Mouse (Mus musculus): ENCODE measurements around the gene Rab36. TPM values are rescaled to one million over a fixed set of nuclear protein-coding genes. Genes with fewer than 3 reads are reported as not detected.
A peak's percentile ranks its signal among the peaks of the same experiment; 100 is the strongest.

The Rab36 gene
- 14.4 and 15.7 TPM in 2 replicates for polyA plus RNA-seq (2015; fragmentation: Nextera tagmentation; extraction: Ambion mirVana)

DNA sequence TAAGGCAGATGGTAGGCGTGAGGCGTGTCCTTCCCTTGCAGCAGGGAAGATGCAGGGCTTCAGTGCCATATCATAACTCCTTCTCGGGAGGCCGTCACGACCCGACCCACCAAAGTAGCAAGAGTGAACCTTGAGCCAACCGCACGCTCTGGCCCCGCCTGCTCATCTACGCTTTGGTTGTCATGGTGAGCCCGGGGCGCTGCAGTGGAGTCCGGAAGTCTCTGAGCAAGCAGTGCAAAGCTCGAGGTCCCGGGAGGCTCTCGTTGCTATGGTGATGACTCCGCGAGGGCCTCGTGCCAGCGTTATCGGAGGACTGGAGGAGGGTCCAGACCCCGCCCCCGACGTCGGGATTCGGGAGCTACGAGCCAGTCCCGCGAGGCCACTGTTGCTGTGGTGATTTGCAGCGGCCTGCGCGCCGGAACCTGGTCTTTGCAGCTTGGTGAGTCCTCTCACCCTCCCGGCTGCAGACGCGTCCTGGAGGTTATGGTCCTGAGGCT, at the start of gene Rab36:
Gene Rab36 (plus strand): TSS at position 176 of the 497 bp plus-strand sequence.
- WGBS, result under 1% methylated on average over 36 of the region's 36 CpGs
- peak; percentile 92 for ATAC-seq (ENCODE audit: low FRiP score)
- peak within 1 kb of the TSS; percentile 77 for H3K4me2 ChIP-seq

DNA sequence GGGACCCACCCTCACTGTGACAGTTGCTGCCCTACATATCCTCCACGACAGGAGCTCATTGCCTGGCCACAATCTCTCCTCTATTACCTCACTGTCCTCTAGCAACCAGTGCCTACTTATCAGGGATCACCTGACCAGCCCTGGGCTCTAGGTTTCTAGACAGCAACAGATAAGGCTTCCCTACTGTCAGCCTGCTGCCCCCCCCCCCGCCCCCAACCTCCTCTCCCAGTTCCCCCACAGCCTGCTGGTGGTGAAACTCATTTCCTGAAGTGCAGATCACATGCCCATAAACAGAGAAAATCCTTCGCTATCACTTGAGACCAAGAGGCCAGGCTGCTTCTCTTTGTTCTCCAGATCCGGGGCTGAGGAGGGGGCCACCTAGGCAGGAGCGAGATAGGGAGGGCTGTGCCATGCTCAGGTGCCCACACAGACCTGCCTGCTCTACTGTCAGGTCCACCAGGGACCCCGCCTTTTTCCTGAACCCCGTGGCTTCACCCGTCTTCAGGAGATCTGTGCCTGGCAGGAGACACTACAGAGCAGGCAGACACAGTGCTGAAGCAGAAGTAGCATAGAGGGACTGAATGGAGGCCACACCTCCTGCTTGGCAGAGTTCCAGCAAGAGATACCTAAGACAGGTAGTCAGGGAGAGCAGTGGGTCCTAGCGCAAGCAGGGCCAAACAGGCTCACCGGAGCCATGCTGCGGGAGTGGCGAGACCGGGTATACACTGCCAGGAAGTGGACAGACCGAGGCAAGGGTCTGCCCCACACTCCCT, 49.0 kb upstream of the Rab36 start:
- H3K27me3 ChIP-seq, result 0 out of 2 replicates have a peak, but pooled peaks cover 2% of the 10 kb centered on the region
- H3K4me1 ChIP-seq (replicated peaks), result peaks cover 20% of the 10 kb centered on the region
- no peak for ATAC-seq (ENCODE audit: low FRiP score)
- no peak overlapping the region for H3K27ac ChIP-seq
- H3K36me3 ChIP-seq, result peaks cover 39% of the 10 kb centered on the region
- no peak overlapping the region for H3K4me2 ChIP-seq
- H3K9me3 ChIP-seq, result no peaks in the 10 kb centered on the region
- no peak overlapping the region for H3K4me3 ChIP-seq
- no peak overlapping the region for H3K9ac ChIP-seq
- WGBS, result 88% methylated on average over 14 of the region's 14 CpGs

More for the DNA sequence above, at the start of gene Rab36:
- Histone ChIP-seq H3K4me1 (replicated peaks) (peaks cover 50% of the 10 kb centered on the region), H3K36me3 (no peaks in the 10 kb centered on the region), H3K9me3 (no peaks in the 10 kb centered on the region), H3K4me3 (peak within 1 kb of the TSS; percentile 47), H3K27ac (peak within 1 kb of the TSS; percentile 92), H3K27me3 (no peaks in the 10 kb centered on the region), H3K9ac (peak within 1 kb of the TSS; percentile 71)

DNA sequence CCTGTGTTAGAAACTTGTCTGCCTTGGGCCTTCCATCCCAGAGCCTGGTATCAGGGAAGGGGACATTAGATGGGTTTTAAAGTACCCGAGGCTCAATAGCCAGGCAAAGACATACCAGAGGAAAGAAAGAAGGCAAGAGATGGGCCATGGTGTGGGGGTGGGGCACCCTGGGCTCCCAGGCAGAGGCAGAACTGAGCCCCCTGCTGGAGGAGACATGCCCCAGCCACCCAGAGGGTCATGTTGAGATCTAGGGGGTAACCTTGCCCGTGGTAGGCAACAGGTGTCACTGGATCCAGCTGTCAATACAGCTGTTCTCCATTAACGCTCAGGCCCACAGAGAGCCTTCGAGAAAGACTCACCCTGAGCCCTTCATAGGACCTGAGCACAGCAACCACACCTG, 47.0 kb upstream of the Rab36 start:
- no peak for ATAC-seq (ENCODE audit: low FRiP score)
- Histone ChIP-seq H3K4me1 (replicated peaks) (peaks cover 33% of the 10 kb centered on the region), H3K4me3 (no peak overlapping the region), H3K9me3 (no peaks in the 10 kb centered on the region), H3K4me2 (no peak overlapping the region), H3K36me3 (peaks cover 33% of the 10 kb centered on the region), H3K27ac (no peak overlapping the region), H3K9ac (no peak overlapping the region), H3K27me3 (0 out of 2 replicates have a peak, but pooled peaks cover 2% of the 10 kb centered on the region)
- 78% methylated on average over 4 of the region's 4 CpGs for WGBS

DNA sequence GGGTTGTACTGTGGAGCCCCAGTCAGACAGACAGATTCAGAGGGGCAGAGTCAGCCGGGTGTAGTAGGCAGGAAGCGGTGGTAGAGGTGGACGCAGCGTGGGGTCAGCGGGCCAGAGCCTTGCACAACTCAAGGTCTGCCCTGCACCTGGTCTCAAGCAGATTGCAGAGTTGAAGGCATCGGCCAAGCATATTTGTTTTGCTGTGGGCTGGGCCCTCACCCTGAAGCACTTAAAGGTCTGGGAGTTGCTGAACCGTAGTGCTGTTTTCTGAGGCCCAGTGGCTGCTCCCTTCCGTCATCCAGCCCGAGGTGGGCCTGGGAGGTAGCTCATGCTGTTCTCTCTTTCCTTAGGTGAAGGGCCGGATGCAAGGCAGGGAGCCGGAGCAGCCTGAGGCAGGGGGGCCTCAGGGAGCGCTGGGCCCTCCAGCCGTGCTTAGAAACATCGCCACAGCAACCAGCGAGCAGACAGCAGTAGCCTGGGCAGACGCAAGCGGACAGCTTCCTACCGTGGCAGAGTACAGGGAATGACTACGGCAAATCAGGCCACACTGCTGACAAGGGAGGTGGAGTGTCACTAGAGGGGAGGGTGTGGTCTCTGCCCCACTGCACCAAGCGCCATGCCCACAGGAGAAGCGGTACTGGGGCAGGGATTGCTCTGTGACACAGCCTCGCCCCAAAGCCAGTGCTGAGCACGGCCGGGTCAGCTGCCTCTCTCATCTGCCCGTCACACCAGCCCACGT, 46.1 kb upstream of the Rab36 start:
- 38% methylated on average over 26 of the region's 26 CpGs for whole genome bisulfite sequencing
- H3K9ac ChIP-seq, result peak overlapping the region; percentile 35; the same call in 1 of the 2 replicates
- H3K4me3 ChIP-seq, result no peak overlapping the region
- H3K9me3 ChIP-seq, result no peaks in the 10 kb centered on the region
- no peak overlapping the region for H3K4me2 ChIP-seq
- no peak for ATAC-seq (ENCODE audit: low FRiP score)
- 0 out of 2 replicates have a peak, but pooled peaks cover 2% of the 10 kb centered on the region for H3K27me3 ChIP-seq
- H3K36me3 ChIP-seq, result peaks cover 32% of the 10 kb centered on the region
- no peak overlapping the region; the same call in 1 of the 2 replicates for H3K27ac ChIP-seq
- peaks cover 42% of the 10 kb centered on the region for H3K4me1 ChIP-seq (replicated peaks)

DNA sequence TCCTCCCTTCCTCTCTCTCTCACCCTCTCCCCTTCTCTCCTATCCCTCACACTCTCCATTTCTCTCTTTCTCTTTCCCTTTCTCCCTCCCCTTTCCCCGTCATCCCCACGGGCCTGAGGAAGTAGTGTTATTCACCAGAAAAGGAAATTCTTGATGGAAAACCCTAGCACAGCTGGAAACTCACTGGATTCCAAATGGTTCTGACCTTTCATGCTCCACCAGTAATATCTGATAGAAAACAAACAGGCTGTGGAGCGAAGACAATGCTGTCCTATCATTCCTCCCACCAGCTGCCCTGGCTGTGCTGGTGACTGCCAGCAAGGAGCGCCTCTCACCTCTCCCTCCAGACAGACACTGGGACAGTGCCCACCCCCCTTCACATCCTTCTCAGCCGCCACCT, 42.0 kb upstream of the Rab36 start:
- 7% methylated on average over 5 of the region's 5 CpGs for WGBS
- peak overlapping the region; percentile 10; the same call in 1 of the 2 replicates for H3K9ac ChIP-seq
- H3K27ac ChIP-seq, result peak overlapping the region; percentile 79
- H3K9me3 ChIP-seq, result no peaks in the 10 kb centered on the region
- ATAC-seq (ENCODE audit: low FRiP score), result peak; percentile 37
- H3K4me1 ChIP-seq (replicated peaks), result peaks cover 58% of the 10 kb centered on the region
- no peak overlapping the region for H3K4me3 ChIP-seq
- peak overlapping the region; percentile 49 for H3K4me2 ChIP-seq
- peaks cover 29% of the 10 kb centered on the region for H3K36me3 ChIP-seq
- 0 out of 2 replicates have a peak, but pooled peaks cover 2% of the 10 kb centered on the region for H3K27me3 ChIP-seq

DNA sequence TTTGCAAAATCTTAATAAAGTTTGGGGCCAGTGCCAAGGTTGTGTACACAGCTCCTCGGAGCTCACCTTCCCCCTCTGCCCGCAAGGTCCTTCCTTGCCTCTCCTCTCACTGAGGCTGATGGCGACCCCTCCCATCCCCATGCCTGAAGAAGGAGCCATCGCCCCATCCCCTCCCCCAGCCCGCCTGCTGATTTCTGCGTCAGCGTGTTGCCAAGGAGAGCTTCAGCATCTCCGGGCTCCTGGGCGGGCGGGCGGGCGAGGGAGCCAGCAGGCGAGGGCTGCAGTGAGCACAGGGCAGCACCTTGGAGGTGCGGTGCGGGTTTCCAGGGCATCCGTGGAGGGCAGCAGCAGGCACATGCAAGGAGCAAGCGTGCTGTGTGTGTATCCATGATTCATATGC, 41.5 kb upstream of the Rab36 start:
- Histone ChIP-seq H3K27me3 (0 out of 2 replicates have a peak, but pooled peaks cover 2% of the 10 kb centered on the region), H3K36me3 (peaks cover 29% of the 10 kb centered on the region), H3K4me2 (peak overlapping the region; percentile 49), H3K9ac (peak overlapping the region; percentile 49), H3K9me3 (no peaks in the 10 kb centered on the region), H3K27ac (peak overlapping the region; percentile 79), H3K4me3 (peak overlapping the region; percentile 23), H3K4me1 (replicated peaks) (peaks cover 61% of the 10 kb centered on the region)
- peak; percentile 57 for ATAC-seq (ENCODE audit: low FRiP score)
- WGBS, result 2% methylated on average over 17 of the region's 17 CpGs

DNA sequence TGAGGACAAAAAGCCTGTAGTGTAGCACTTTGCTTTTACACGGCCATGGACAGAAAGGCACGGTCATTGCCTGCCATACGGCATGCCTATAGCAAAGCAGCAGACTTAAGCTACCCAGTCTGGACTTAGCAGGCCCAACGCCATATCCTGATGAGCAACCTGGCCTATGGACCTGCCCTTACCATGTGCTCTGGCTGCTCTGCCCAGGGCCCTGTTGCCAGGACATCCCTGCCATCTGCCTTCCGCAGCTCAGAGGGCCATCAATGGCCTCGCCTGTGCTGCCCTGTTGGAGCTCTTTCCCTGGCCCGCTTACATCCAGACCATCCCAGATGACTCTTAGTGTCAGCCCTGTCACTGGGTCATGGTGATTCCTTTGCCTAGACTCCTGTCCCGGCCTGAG, 35.5 kb upstream of the Rab36 start:
- no peak for ATAC-seq (ENCODE audit: low FRiP score)
- WGBS, result 94% methylated on average over 8 of the region's 8 CpGs
- Histone ChIP-seq H3K36me3 (peaks cover 4% of the 10 kb centered on the region; the same call in 1 of the 2 replicates), H3K4me3 (no peak overlapping the region), H3K4me1 (replicated peaks) (peaks cover 49% of the 10 kb centered on the region), H3K27ac (no peak overlapping the region), H3K9me3 (no peaks in the 10 kb centered on the region), H3K27me3 (no peaks in the 10 kb centered on the region), H3K4me2 (no peak overlapping the region), H3K9ac (no peak overlapping the region)

DNA sequence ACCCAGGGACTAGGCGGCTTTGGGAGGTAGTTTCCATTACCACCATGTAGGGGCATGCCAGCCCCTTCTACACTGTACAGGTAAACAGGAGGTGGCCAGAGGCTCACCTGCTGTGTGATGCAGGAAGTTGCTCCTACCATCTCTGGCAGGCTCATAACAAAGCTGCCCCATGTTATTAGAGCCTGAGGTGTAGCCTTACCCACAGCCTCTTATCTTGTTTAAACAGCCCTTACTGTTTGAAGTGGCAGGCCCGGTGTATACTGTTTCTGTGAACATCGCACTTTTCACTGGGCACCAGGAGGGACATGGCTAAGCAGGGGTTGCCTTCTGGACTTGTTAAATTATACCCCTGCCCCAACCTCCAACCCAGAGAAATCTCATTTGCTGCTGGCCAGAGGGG, 32.8 kb upstream of the Rab36 start:
- Histone ChIP-seq H3K36me3 (no peaks in the 10 kb centered on the region; the same call in 1 of the 2 replicates), H3K27ac (no peak overlapping the region), H3K27me3 (no peaks in the 10 kb centered on the region), H3K9ac (no peak overlapping the region), H3K4me1 (replicated peaks) (peaks cover 53% of the 10 kb centered on the region), H3K4me2 (no peak overlapping the region), H3K4me3 (no peak overlapping the region), H3K9me3 (no peaks in the 10 kb centered on the region)
- no peak for ATAC-seq (ENCODE audit: low FRiP score)
- WGBS, result 93% methylated on average over 3 of the region's 3 CpGs

DNA sequence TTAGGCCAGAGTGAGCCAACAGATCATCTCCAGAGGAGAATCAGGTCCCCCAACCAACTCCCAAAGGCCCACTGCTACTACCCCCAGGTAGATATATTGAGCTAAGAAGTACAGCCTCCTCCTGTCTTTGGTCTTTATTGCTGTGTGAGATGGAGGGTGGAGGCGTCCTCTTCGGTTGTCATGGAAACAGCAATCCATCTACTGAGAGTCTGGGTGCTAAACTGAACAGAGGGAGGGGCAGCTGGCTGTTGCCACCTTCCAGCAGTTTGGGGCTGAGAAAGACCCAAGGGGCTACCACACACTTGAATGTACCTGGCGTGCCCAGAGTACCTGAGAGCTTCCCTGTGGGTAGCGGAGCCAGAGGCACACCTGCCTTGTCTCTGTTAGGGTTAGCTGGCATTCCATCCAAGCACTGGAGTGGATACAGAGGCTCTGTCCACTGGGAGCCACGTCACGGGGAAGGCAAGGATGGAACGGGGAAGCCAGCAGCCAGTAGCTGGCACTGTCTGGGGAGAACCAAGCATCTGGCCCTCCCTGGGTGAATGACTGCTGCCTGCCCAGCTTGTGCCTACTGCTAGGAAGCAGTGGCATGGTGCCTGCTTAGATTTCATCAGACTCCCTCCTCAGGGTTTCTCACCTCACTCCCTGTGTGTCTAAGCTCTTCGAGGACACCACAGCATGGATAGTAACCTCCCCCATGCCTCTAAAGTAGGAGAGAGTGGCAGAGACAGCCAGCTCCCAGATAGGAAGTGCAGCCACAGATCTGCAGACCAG, 29.8 kb upstream of the Rab36 start:
- H3K4me2 ChIP-seq, result no peak overlapping the region
- no peaks in the 10 kb centered on the region for H3K27me3 ChIP-seq
- H3K27ac ChIP-seq, result peak overlapping the region; percentile 30; the same call in 1 of the 2 replicates
- H3K9ac ChIP-seq, result 0 out of 2 replicates have a peak overlapping the region, but pooled peaks have one; percentile 2
- H3K36me3 ChIP-seq, result no peaks in the 10 kb centered on the region
- no peak overlapping the region for H3K4me3 ChIP-seq
- peak; percentile 34 for ATAC-seq (ENCODE audit: low FRiP score)
- peaks cover 49% of the 10 kb centered on the region for H3K4me1 ChIP-seq (replicated peaks)
- no peaks in the 10 kb centered on the region for H3K9me3 ChIP-seq
- 36% methylated on average over 8 of the region's 8 CpGs for WGBS

DNA sequence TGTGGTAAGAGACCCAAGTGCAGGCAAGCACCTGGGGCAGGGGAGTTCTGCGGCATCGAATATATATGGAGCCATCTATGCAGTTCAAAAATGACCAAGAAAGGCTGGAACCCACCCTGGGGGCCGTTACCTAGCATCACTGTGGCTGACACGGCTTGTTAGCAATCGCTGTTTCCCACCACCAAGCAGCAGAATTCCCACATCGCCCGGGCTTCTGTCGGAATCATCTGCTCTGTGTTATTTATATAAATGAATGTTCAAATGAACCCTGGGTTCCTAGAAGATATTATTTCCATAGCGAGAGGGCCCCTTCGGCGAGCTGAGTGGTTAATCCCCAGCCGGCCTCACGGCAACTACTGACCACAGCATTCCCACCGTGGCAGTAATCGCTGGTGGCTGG, 26.2 kb upstream of the Rab36 start:
- peaks cover 6% of the 10 kb centered on the region; the same call in 1 of the 2 replicates for H3K36me3 ChIP-seq
- H3K9me3 ChIP-seq, result no peaks in the 10 kb centered on the region
- peaks cover 46% of the 10 kb centered on the region for H3K4me1 ChIP-seq (replicated peaks)
- H3K4me3 ChIP-seq, result no peak overlapping the region
- H3K9ac ChIP-seq, result no peak overlapping the region
- no peak for ATAC-seq (ENCODE audit: low FRiP score)
- WGBS, result 80% methylated on average over 15 of the region's 15 CpGs
- no peak overlapping the region for H3K4me2 ChIP-seq
- H3K27ac ChIP-seq, result no peak overlapping the region
- no peaks in the 10 kb centered on the region for H3K27me3 ChIP-seq

DNA sequence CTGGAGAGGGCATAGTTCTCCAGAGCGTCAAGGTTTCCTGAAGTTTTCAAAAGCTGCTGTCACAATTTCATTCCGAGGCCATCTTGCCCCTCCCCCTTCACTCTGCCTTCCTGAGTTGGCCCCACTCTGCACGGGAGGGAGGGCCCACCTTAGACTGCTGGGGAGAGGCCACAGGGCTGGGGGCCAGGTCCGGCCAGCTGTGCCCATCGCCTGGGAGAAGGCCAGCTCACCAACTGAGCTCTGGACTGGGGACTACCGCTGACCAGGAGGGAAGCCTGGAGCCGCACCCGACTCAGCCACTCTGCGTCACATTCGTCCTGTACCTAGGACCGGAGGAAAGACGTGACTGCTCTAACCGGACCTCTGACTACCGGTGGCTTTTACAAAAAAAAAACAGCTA, 21.4 kb upstream of the Rab36 start:
- H3K27me3 ChIP-seq, result no peaks in the 10 kb centered on the region
- H3K4me2 ChIP-seq, result no peak overlapping the region
- H3K4me3 ChIP-seq, result no peak overlapping the region
- no peaks in the 10 kb centered on the region for H3K9me3 ChIP-seq
- no peak for ATAC-seq (ENCODE audit: low FRiP score)
- peaks cover 20% of the 10 kb centered on the region for H3K4me1 ChIP-seq (replicated peaks)
- no peak overlapping the region for H3K27ac ChIP-seq
- H3K36me3 ChIP-seq, result peaks cover 6% of the 10 kb centered on the region; the same call in 1 of the 2 replicates
- H3K9ac ChIP-seq, result no peak overlapping the region
- WGBS, result 69% methylated on average over 14 of the region's 14 CpGs
